Mouse (Mus musculus) heart, adult 2 months (tissue): ENCODE measurements around the gene Gm20388.

Experiments used
- EP300 ChIP-seq: fragments of 200-500 bp; IDR thresholded peaks from 2 replicates; pipeline ENCODE4 v1.6.1; 2011; ENCODE audit warnings: low read depth, low read length, control low read depth; ENCODE audit not compliant: insufficient read depth
- POLR2A ChIP-seq: fragments of 200-500 bp; IDR thresholded peaks from 2 replicates; pipeline ENCODE4 v1.6.1; 2011; ENCODE audit warnings: mild to moderate bottlenecking, low read depth, low read length, control low read depth; ENCODE audit not compliant: insufficient read depth

DNA sequence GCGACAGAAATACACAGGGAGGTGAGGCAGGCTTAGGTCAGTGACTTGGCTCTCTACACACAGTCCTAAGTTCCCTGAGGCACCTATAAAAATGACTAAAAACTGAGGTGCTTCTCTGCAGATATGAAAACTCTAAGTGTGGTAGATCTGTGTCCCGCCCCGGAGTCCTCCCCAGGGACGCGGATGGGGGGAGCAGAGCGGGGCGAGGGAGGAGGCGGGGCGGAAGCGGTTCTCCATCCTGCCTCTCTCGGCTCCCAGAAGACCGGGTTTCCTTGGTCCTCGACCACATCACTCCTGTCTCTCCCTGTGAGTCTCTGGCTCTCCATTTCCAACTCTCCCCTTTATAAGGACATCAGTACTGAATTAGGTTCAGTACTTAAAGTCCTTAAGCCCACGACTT lies 2433.1 kb downstream of the Gm20388 start:
- TF ChIP-seq EP300: no peak
- peak; percentile 54; the same call in 1 of the 2 replicates for TF ChIP-seq POLR2A
